ENCODE assay signal across 11 mouse cellular contexts in the genomic region with DNA sequence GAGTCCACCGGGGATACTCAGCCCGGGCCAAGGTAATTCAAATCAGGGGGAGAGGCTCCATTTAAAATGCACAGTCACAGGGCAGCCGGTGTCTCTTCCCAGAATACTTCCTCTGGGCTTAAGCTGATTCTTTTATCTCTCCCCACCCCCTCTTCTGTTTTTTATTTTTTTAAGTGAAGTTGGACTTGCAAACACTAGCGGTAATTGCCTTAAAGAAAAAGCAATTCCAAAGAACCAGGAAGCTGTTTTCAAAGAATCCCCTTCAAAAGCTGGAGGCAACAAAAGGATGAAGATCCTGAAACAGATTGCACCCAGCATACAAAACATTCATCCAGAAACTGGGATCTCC.
A peak's percentile ranks its signal among the peaks of the same experiment; 100 is the strongest.
DNase-seq lines count a peak whose midpoint lies in the region; ATAC-seq and TF ChIP-seq lines count a peak whose summit lies in the region.
"Had no signal": no experiment of that assay in that cellular context is flagged by ENCODE, and none has a peak within 500 bp of the region (broad histone marks: within the 10 kb centered on the region; RNA-seq: fewer than 3 reads in every experiment).

No protein-coding gene starts in this region.

- WGBS in limb, embryonic 14.5 days: 15% methylated on average over 4 of the region's 4 CpGs
- 18% methylated on average over 4 of the region's 4 CpGs for WGBS in limb, embryonic 10.5 days
- 4% methylated on average over 4 of the region's 4 CpGs for WGBS in midbrain, embryonic 10.5 days
- WGBS in neural tube, embryonic 15.5 days: 8% methylated on average over 4 of the region's 4 CpGs

- H3K9ac ChIP-seq in limb, embryonic 14.5 days (ENCODE audit: low read depth, low read length, severe bottlenecking): no peak overlapping the region
- no peak overlapping the region for H3K9ac ChIP-seq in neural tube, embryonic 15.5 days (replicated peaks)
- H3K9ac ChIP-seq: liver, embryonic 13.5 days had no signal

- H3K9me3 ChIP-seq in limb, embryonic 14.5 days (ENCODE audit: control insufficient read depth, low read length): no peaks in the 10 kb centered on the region
- H3K9me3 ChIP-seq in limb, embryonic 10.5 days (replicated peaks): no peaks in the 10 kb centered on the region
- H3K9me3 ChIP-seq in midbrain, embryonic 10.5 days (replicated peaks): no peaks in the 10 kb centered on the region
- H3K9me3 ChIP-seq in neural tube, embryonic 15.5 days (replicated peaks): no peaks in the 10 kb centered on the region
- H3K9me3 ChIP-seq: liver, embryonic 13.5 days had no signal

- no peaks in the 10 kb centered on the region for H3K4me1 ChIP-seq in limb, embryonic 14.5 days (ENCODE audit: control insufficient read depth, insufficient read depth, low read length)
- no peaks in the 10 kb centered on the region for H3K4me1 ChIP-seq in limb, embryonic 10.5 days
- peaks cover 25% of the 10 kb centered on the region for H3K4me1 ChIP-seq in midbrain, embryonic 10.5 days
- peaks cover 17% of the 10 kb centered on the region for H3K4me1 ChIP-seq in neural tube, embryonic 15.5 days
- H3K4me1 ChIP-seq: liver, embryonic 13.5 days had no signal

- no peak for ATAC-seq in limb, embryonic 14.5 days (ENCODE audit: low FRiP score, low read depth)
- peak; percentile 78 for ATAC-seq in neural tube, embryonic 15.5 days (ENCODE audit: low FRiP score)

- no peak overlapping the region for H3K4me3 ChIP-seq in limb, embryonic 14.5 days (replicated peaks; ENCODE audit: low read length)
- H3K4me3 ChIP-seq in limb, embryonic 10.5 days: no peak overlapping the region
- H3K4me3 ChIP-seq in midbrain, embryonic 10.5 days: no peak overlapping the region
- no peak overlapping the region for H3K4me3 ChIP-seq in neural tube, embryonic 15.5 days (replicated peaks)
- H3K4me3 ChIP-seq: liver, embryonic 13.5 days had no signal

- DNase-seq in cerebellum, postnatal 10 days: peak; percentile 1 to 3
- no peak for DNase-seq in cerebellum, adult 9-11 months
- DNase-seq in limb, embryonic 14.5 days (ENCODE audit: low spot score): peak; percentile 12
- DNase-seq in limb, embryonic 10.5 days (ENCODE audit: low spot score): no peak
- no peak for DNase-seq in midbrain, embryonic 10.5 days (ENCODE audit: low spot score)
- no peak for DNase-seq in ovary, adult 18-20 months (ENCODE audit: low spot score)
- no peak for DNase-seq in heart, adult 11 months
- DNase-seq: cerebellum, adult 8-10 months; kidney, adult 18-20 months; liver, embryonic 13.5 days had no signal

- no peak for TF ChIP-seq POLR2A in limb, embryonic 14.5 days (IDR thresholded peaks at IDR 0.05; ENCODE audit: borderline replicate concordance, extremely low read depth, insufficient read depth, insufficient read length)

- H3K27me3 ChIP-seq in limb, embryonic 14.5 days (ENCODE audit: control insufficient read depth, insufficient read depth, low read length): no peaks in the 10 kb centered on the region
- H3K27me3 ChIP-seq in limb, embryonic 10.5 days (ENCODE audit: low read depth, poor library complexity, severe bottlenecking): no peaks in the 10 kb centered on the region
- no peaks in the 10 kb centered on the region for H3K27me3 ChIP-seq in midbrain, embryonic 10.5 days (ENCODE audit: low read depth, poor library complexity, severe bottlenecking)
- H3K27me3 ChIP-seq in neural tube, embryonic 15.5 days (replicated peaks): no peaks in the 10 kb centered on the region
- H3K27me3 ChIP-seq: liver, embryonic 13.5 days had no signal

- no peak overlapping the region for H3K4me2 ChIP-seq in limb, embryonic 14.5 days (replicated peaks; ENCODE audit: low read depth, low read length, severe bottlenecking)
- peak overlapping the region; percentile 11; the same call in 1 of the 2 replicates for H3K4me2 ChIP-seq in neural tube, embryonic 15.5 days
- H3K4me2 ChIP-seq: liver, embryonic 13.5 days had no signal

- no peak overlapping the region for H3K27ac ChIP-seq in limb, embryonic 14.5 days (replicated peaks; ENCODE audit: low read depth, low read length)
- H3K27ac ChIP-seq in limb, embryonic 10.5 days: no peak overlapping the region
- peak overlapping the region; percentile 57; the same call in 1 of the 2 replicates for H3K27ac ChIP-seq in midbrain, embryonic 10.5 days (replicated peaks)
- peak overlapping the region; percentile 41; the same call in 1 of the 2 replicates for H3K27ac ChIP-seq in neural tube, embryonic 15.5 days (replicated peaks)
- H3K27ac ChIP-seq: liver, embryonic 13.5 days had no signal

- H3K36me3 ChIP-seq in limb, embryonic 14.5 days (ENCODE audit: control insufficient read depth, insufficient read depth, low read length): no peaks in the 10 kb centered on the region
- no peaks in the 10 kb centered on the region for H3K36me3 ChIP-seq in limb, embryonic 10.5 days
- no peaks in the 10 kb centered on the region for H3K36me3 ChIP-seq in midbrain, embryonic 10.5 days
- no peaks in the 10 kb centered on the region for H3K36me3 ChIP-seq in neural tube, embryonic 15.5 days
- H3K36me3 ChIP-seq: liver, embryonic 13.5 days had no signal

Comparison
In these comparisons a context has a peak if more than half of its experiments do, and no peak if none do; other contexts are left out.
1. DNase-seq: peak in cerebellum, postnatal 10 days (2 of 2) and limb, embryonic 14.5 days (single experiment); none in cerebellum, adult 9-11 months (single experiment), limb, embryonic 10.5 days (single experiment), midbrain, embryonic 10.5 days (single experiment), ovary, adult 18-20 months (single experiment) and heart, adult 11 months (single experiment).
2. H3K27ac ChIP-seq: peak in midbrain, embryonic 10.5 days (single experiment) and neural tube, embryonic 15.5 days (single experiment); none in limb, embryonic 14.5 days (single experiment) and limb, embryonic 10.5 days (single experiment).